Comparison of ENCODE assay signal across 7 mouse cellular contexts in genomic region chr11:3834421-3835098, GRCm38 (mm10). TPM values are rescaled to one million over a fixed set of nuclear protein-coding genes. Genes with fewer than 3 reads are reported as not detected.
DNase-seq lines count a peak whose midpoint lies in the region; ATAC-seq and TF ChIP-seq lines count a peak whose summit lies in the region.

No protein-coding gene starts in this region.

- TF ChIP-seq CTCF in CH12.LX (conservative IDR thresholded peaks at IDR 0.05 in 1 of 2, IDR thresholded peaks at IDR 0.05 in 1 of 2; ENCODE audit: low read depth in 2 of 2, low read length in 2 of 2), result peak; percentile 74 to 79

- TF ChIP-seq RAD21 in CH12.LX (IDR thresholded peaks at IDR 0.05; ENCODE audit: low read depth, low read length), result peak; percentile 24

- dilution Hi-C loops in CH12.LX (cut with MboI; ENCODE audit: extremely low pct_ligation_motif_present, extremely low pct_unique_long_range_greater_than_20kb, low sequenced_read_pairs), result no loop called here

- peaks cover 27% of the 10 kb centered on the region for H3K27me3 ChIP-seq in CH12.LX (replicated peaks)
- peaks cover 7% of the 10 kb centered on the region for H3K27me3 ChIP-seq in limb, embryonic 13.5 days
- no peaks in the 10 kb centered on the region for H3K27me3 ChIP-seq in neural tube, embryonic 12.5 days (replicated peaks)

- H3K79me2 ChIP-seq in CH12.LX (replicated peaks; ENCODE audit: control insufficient read depth, extremely low read depth, insufficient read depth, poor library complexity, severe bottlenecking), result no peaks in the 10 kb centered on the region

- ATAC-seq in hematopoietic stem cell, adult 5-6 weeks (replicated peaks in 1 of 2; ENCODE audit: insufficient read depth in 1 of 2, low FRiP score in 2 of 2, low TSS enrichment in 1 of 2, low read depth in 1 of 2, poor library complexity in 2 of 2, severe bottlenecking in 2 of 2), result peak; percentile 48 to 92; a peak in 2 of 4 replicates
- ATAC-seq in limb, embryonic 13.5 days (ENCODE audit: low FRiP score, low read depth), result no peak
- ATAC-seq in neural tube, embryonic 12.5 days (ENCODE audit: low FRiP score, low read depth), result no peak

- H3K36me3 ChIP-seq in CH12.LX (replicated peaks in 1 of 2; ENCODE audit: control insufficient read depth in 1 of 2, insufficient read depth in 1 of 2, low read length in 1 of 2), result no peaks in the 10 kb centered on the region
- no peaks in the 10 kb centered on the region for H3K36me3 ChIP-seq in limb, embryonic 13.5 days
- H3K36me3 ChIP-seq in neural tube, embryonic 12.5 days, result no peaks in the 10 kb centered on the region

- DNase-seq in A20 (ENCODE audit: low read depth, low spot score) (peak; percentile 56), CH12.LX (ENCODE audit: extremely low read depth) (peak; percentile 61)
- peak; percentile 58 for DNase-seq in embryo, embryonic 10.5 days (ENCODE audit: low spot score)
- DNase-seq in frontal cortex, postnatal 14 days (ENCODE audit: low spot score in 2 of 2), result no peak

- in situ Hi-C loops in CH12.LX (cut with MboI; ENCODE audit: low pct_ligation_motif_present, low pct_unique_long_range_greater_than_20kb, low sequenced_read_pairs), result no loop called here

- no peak overlapping the region for H3K4me2 ChIP-seq in CH12.LX (ENCODE audit: insufficient read depth, low read depth, poor library complexity, severe bottlenecking)
- 0 out of 2 replicates have a peak overlapping the region, but pooled peaks have one; percentile 28 for H3K4me2 ChIP-seq in limb, embryonic 13.5 days (replicated peaks)
- 0 out of 2 replicates have a peak overlapping the region, but pooled peaks have one; percentile 20 for H3K4me2 ChIP-seq in neural tube, embryonic 12.5 days (replicated peaks)

- H3K9me3 ChIP-seq in CH12.LX (replicated peaks; ENCODE audit: low read length), result no peaks in the 10 kb centered on the region
- no peaks in the 10 kb centered on the region for H3K9me3 ChIP-seq in limb, embryonic 13.5 days
- H3K9me3 ChIP-seq in neural tube, embryonic 12.5 days, result no peaks in the 10 kb centered on the region

- no peak overlapping the region for H3K4me3 ChIP-seq in CH12.LX (replicated peaks in 1 of 3; ENCODE audit: low read depth in 2 of 3, low read length in 2 of 3, poor library complexity in 1 of 3)
- no peak overlapping the region for H3K4me3 ChIP-seq in limb, embryonic 13.5 days
- no peak overlapping the region for H3K4me3 ChIP-seq in neural tube, embryonic 12.5 days

- peaks cover 2% of the 10 kb centered on the region in 2 experiments; a peak in 1 of 4 replicates for H3K4me1 ChIP-seq in CH12.LX (ENCODE audit: control insufficient read depth in 1 of 2, insufficient read depth in 2 of 2)
- peaks cover 2% of the 10 kb centered on the region; the same call in 1 of the 2 replicates for H3K4me1 ChIP-seq in limb, embryonic 13.5 days
- no peaks in the 10 kb centered on the region for H3K4me1 ChIP-seq in neural tube, embryonic 12.5 days

- no peak overlapping the region for H3K9ac ChIP-seq in CH12.LX (ENCODE audit: insufficient read depth, low read depth)
- no peak overlapping the region for H3K9ac ChIP-seq in limb, embryonic 13.5 days
- no peak overlapping the region for H3K9ac ChIP-seq in neural tube, embryonic 12.5 days

- no peak overlapping the region for H3K27ac ChIP-seq in CH12.LX (ENCODE audit: insufficient read depth, low read depth)
- no peak overlapping the region for H3K27ac ChIP-seq in limb, embryonic 13.5 days
- H3K27ac ChIP-seq in neural tube, embryonic 12.5 days, result no peak overlapping the region

- WGBS in limb, embryonic 13.5 days, result 49% methylated on average over 13 of the region's 13 CpGs
- WGBS in neural tube, embryonic 12.5 days, result 51% methylated on average over 13 of the region's 13 CpGs

- TF ChIP-seq POLR2A in CH12.LX (IDR thresholded peaks at IDR 0.05; ENCODE audit: low read depth, low read length), result no peak

- no peak for TF ChIP-seq EP300 in CH12.LX (IDR thresholded peaks at IDR 0.05; ENCODE audit: low read length)

TF ChIP-seq in CH12.LX, 34 proteins besides CTCF, POLR2A, EP300 and RAD21:
- TF ChIP-seq GABPA (IDR thresholded peaks at IDR 0.05; ENCODE audit: insufficient replicate concordance, low read depth, low read length), result no peak
- peak; percentile 37 for TF ChIP-seq SMC3 (IDR thresholded peaks at IDR 0.05; ENCODE audit: low read depth, low read length)

RNA-seq across cellular contexts. Expression of gene Osbp2, which starts 29.1 kb away (rescaled TPM):
- total RNA-seq in CH12.LX (2012; rRNA removed), result not detected in 2 replicates
- total RNA-seq in CH12.LX (2014; rRNA removed), result not detected in 2 replicates
- not detected in 2 replicates for polyA plus RNA-seq in CH12.LX (2012; ENCODE audit: insufficient read length, low read depth)
- 0.81 TPM in 1 of 2 replicates, not detected in the other for total RNA-seq in hematopoietic stem cell, adult 5-6 weeks (2017)
- 0.73 and 0.76 TPM in 2 replicates for polyA plus RNA-seq in limb, embryonic 13.5 days (2015; fragmentation: Nextera tagmentation; extraction: Ambion mirVana)
- 5.5 and 7.6 TPM in 2 replicates for polyA plus RNA-seq in neural tube, embryonic 12.5 days (2016; fragmentation: Nextera tagmentation; extraction: Ambion mirVana)

Comparison
In these comparisons a context has a peak if more than half of its experiments do, and no peak if none do; other contexts are left out.
1. DNase-seq: peak in A20 (single experiment), CH12.LX (single experiment) and embryo, embryonic 10.5 days (single experiment); none in frontal cortex, postnatal 14 days (0 of 2).
2. ATAC-seq: peak in hematopoietic stem cell, adult 5-6 weeks (2 of 2); none in limb, embryonic 13.5 days (single experiment) and neural tube, embryonic 12.5 days (single experiment).